Mouse (Mus musculus) lung, adult 2 months (tissue): ENCODE results near the gene Trim34b.

Experiments
- CTCF ChIP-seq: fragments of 200-500 bp; IDR thresholded peaks from 2 replicates; pipeline ENCODE4 v1.5.1; 2011; ENCODE audit warnings: mild to moderate bottlenecking, low read length, control low read depth; ENCODE audit not compliant: insufficient read depth
- POLR2A ChIP-seq: fragments of 200-500 bp; IDR thresholded peaks from 2 replicates; pipeline ENCODE4 v1.6.1; 2011; ENCODE audit warnings: low read depth, mild to moderate bottlenecking, control low read depth, low read length, borderline replicate concordance; ENCODE audit errors: extremely low read depth

GRCm38 (mm10) chr7:104290641-104291040, 38.6 kb upstream of the Trim34b start:
- no peak for TF ChIP-seq CTCF
- TF ChIP-seq POLR2A, result no peak
